Mouse (Mus musculus) left cerebral cortex, adult 9 months (tissue): ENCODE results near the gene Ada.

Experiments used
- DNase-seq, 2 experiments: peaks; one replicate each; pipeline ENCODE4 v3.0.0; 2022; ENCODE audit warnings: low spot score in 2 of 2

Ada gene

DNA sequence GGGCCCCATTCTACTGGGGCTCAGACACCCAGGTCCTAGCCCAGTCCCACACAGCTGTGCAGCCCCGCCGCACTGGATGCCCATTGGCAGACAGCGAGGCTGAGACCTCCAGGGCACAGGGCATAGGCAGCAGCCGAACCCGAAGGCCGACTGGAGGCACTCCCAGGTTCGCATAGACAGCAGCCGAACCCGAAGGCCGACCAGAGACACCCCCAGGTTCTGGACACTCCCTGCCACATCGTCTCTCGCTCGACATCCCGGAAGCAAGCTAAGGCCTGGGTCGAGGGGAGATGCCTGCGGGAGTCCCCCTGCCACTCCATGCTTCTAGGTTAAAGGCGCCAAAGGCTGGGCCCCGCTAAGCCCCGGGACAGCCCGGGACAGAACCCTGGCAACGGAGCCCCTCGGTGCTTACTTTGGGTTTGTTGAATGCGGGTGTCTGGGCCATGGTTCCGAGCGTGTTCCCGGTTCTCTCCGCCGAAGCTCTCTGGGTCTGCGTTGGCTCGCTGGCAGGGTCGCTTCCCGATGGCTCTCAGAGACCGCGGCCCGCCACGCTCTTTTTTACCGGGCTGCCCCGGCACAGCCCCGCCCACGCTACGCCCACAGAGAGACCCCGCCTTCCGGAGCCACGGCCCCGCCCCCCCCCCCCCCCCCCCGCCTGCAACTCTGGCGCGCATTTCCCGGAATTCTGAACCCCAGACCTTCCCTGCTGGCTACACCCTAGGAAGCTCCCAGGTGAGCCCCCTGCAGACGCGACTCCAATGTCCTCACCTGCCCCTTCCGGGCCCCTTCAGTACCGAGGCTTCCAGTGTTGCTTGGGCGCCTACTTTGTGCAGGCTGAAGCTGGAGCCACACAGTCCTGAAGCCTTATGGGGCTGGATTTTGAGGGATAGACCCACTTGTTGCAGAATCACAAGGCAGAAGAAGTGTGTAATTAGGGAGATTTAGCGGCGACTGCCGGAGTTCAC lies at the start of gene Ada:
TSS of gene Ada (minus strand) at position 593 of the 965 bp plus-strand sequence.
- no peak for DNase-seq

DNA sequence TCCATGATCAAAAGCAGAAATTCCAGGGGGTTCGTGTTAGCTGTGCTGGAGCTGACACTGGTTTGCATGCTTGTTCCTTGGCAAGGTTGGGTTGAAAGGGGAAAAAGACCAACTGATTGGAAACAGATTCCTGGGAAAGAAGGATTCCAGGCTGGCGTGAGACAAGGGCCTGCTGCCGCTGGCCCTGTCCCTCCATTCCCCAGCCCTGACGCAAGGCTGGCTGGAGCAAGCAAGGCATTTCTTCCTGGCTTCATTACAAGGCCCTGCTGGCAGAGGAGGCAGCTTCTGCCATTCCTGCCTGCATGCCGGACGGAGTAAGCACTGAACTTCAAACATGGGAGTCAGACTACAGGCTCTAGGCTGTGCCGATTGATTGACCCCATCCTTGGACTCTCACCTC lies 48.4 kb upstream of the Ada start:
- DNase-seq = no peak

DNA sequence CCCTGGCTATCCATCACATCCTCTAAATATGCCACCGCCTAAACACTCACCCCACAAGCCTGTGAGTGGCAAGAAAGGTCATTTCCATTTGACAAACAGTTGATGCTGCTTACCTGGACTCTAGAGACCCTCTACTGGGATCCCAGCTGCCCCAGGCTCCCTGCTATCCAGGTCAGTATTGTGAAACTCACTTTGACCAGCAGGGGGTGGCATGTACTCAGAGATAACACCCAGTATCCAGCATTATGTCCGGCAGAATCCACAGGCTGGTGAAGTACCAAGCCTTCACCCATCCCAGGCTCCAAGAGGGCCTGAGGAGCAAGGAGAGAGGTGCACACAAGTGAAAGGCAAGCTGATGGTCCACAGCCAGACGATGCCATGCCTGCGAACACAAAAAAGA lies 38.4 kb upstream of the Ada start:
- peak in 1 of 2 experiments; percentile 79 for DNase-seq

DNA sequence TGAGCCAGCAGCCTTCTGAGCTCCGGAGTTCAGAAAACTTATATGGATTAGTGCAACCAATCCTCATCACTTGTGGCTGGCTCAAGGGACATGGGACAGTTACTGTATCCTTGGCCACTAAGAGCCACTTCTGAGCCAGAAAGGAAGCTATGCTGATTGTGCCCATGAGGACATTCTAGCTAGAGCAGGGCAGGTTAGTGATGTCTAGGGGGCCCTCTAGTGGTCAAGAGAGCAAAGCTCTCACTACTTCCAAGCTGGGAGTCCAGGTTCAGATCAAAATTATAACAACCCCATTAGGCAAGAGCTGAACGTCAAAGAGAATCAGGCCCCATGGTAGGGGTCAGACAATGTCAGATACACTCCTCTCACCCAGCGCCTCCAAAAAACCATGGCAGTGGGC lies 37.7 kb upstream of the Ada start:
- DNase-seq = peak in 1 of 2 experiments; percentile 61

DNA sequence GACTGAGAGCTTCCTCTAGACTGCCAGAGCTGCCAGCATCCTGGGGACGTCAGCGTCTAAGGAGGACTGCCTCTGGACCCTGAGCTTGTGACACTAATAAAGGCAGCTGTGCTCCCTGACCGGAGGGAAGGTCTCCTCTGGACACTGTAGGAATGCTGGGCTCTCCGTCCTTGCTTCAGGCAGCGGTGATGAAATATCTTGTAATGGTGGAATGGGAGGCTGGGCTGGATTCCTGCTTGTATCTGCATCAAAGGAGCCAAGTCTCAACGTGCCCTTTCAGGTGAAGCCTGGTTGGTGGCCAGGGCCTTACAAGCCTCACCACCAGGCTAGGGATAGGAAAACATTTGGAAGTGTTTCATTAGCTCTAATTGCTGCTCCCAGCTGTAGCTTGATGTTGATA lies 37.0 kb upstream of the Ada start:
- no peak for DNase-seq

DNA sequence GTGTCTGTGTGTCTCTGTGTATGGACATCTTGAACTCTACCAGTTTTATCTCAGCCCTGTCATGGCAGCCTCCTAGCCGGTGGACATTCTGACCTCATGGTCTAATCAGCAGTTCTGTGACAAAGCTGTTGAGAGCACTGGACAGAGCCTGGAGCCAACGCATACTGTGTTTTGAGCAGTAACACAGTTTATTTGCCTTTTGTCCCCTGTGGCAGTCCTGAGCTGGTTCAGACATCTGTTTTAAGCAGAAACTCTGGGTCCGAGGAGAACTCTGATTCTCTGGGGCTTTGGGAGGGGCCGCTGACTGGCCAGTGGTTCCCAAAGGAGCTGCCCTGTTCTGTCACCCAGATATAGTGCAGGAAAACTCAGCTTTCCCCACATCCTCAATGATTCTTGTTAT lies 33.9 kb upstream of the Ada start:
- DNase-seq = no peak

DNA sequence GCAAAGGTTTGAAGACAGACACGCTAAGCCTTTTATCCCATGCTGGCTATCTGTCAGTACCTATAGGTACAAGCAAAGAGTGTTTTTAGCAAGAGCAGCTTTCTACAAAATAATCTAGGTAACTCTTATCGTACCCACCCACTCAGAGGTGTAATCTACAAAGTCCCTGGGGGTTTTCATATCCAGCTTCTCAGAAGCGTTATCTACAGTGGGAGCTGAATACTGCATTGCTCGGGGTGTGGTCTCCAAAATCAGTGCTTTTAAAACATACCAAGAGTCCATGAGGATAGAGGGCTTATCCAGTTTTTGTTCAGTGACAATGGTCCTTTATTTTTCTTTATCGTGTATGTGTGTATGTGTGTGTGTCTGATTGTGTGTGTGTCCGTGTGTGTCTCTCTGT lies 33.3 kb upstream of the Ada start:
- no peak for DNase-seq

DNA sequence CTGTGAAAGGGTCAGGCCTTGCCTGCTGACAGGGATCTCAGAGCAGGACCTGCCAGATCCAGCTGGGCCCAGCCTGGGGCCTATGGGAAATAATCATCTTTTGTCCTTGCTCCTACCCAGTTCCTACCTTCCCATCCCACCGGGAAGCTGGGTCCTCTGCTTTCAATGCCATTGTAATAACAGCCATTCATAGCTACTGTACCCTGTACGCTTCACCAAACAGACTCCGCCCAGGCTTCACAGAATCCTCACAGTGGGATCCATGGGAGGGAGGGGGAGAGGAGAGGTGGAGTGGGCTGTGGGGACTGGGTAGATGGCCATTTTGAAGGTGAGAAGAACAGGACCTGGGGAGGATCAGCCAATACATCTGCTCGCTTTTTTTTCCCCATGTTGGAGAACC lies 28.9 kb upstream of the Ada start:
- no peak for DNase-seq

DNA sequence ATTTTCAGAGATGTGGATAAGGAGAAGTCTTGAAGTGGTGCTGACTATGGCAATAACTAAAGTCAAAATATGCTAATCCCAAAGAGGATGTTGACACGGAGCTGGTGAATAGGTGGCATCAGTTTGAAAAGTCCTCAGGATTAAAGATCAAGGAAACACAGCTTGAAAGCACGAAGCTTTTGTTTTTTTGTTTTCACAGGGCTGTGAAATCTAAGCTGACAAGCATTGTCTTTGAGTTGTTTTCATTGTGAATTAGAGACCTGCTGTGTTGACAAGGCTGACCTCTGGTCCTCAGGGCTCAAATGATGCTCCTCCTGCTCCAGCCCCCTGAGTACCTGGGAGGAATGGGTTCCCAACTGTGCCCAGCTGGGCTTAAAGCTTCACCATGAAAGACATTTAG lies 27.0 kb upstream of the Ada start:
- DNase-seq = no peak

DNA sequence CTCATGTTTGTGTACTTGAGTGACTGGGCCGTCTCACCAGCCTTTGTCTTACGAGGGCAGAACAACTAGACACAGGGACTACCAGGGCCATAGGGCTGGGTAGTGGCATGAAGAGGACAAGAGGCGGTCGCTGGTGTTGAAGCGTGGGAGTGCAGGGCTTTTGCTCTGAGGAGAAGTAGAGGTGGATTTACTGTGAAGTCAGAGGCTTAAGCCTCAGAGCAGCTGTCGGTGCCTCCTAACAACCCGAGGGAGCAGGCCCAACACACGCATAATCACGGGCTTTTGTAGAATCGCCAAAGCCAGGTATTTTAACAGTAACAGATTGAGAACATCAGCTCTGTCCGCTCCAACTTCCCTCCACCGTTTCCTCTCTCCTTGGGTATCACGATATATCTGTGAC lies 26.6 kb upstream of the Ada start:
- no peak for DNase-seq

DNA sequence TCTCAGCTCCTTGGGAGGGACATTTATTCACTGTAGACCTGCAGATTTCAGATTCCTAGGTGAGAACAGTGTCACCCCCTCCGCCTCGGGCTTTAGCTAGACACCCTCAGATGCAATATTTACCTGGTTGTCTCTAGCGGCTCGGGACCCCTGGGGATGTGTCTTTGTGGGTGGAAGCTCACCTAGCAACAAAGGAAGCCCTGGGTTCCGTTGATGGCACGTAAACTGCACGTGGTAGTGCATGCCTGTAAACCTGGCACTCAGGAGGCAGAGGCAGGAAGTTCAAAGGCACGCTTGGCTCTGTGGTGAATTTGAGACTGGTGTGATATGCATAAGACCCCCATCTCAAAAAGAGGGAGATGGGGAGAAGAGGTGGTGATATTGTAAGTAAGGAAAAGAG lies 20.7 kb upstream of the Ada start:
- DNase-seq = no peak

DNA sequence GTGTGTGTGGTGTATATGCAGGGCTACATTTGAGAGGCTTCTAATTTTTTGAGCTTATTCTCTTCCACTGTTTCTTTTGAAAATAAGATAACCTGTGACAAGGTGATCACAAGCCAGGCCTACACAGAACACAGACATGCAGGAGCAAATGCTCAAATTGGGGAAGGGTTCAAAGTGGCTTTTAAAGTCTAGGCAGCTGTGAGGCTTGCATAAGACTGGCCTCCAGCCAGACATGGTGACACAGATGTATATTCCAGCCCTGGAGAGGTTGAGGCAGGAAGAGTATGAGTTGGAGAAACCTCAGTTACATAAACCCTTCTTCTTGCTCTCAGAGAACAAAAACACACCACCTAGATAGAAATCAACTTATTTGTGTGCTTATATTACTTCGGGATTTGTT lies 16.9 kb upstream of the Ada start:
- no peak for DNase-seq

DNA sequence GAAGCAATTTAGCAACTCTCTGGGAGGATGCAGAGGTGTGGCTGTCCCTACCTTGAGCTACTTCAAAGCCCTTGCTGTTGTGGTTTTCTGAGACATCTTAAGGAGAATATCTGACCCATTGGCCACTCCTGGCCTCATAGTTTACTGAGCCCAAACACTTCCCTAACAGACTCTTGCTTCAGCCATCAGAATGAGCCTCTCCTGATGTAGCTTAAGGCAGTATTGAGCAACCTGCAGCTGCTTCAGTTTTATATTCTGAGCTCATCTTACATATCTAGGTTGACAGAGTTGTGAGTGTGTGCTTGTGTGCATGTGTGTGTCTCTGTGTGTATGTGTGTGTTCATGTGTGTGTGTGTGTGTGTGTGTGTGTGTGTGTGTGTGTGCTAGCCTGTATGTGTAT lies 16.2 kb upstream of the Ada start:
- DNase-seq = no peak

DNA sequence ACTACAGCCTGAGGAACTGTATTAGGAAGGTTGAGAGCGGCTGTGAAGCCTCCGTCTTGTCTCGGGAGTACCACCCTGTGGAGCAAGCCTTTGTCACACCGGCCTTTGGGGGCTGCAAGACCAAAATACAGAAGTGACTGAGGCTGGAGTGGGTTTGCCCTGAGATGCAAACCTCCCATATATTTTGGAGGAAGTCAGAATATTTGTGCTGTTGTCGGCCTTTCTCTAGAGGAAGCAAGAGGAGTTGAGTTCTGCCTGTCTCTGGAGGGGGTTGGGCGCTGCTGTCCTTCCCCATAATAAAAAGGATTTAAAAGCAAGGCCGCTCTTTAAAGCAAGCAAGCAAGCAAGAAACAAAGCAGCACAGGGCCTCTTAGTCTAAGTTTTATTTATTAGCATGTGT lies 11.4 kb upstream of the Ada start:
- DNase-seq = no peak

DNA sequence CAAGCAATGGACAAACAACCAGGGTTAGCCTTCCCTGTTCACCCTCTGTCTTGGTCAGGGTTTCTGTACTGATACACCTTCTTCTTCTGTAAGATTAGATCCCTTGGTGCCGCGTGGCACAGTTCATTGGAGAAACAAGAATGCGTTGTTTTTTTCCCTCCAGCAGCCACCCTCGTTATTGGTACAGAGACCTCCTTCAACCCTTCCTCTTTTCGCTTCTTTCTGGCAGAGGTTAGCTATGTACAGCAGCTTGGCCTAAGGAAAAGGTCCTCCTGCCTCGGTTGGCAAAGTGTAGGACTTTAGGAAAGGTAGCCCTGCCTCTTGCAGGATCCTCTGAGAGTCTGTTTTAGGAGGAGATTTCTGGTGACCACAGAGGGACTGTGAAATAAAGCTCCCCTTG lies 10.6 kb upstream of the Ada start:
- no peak for DNase-seq

DNA sequence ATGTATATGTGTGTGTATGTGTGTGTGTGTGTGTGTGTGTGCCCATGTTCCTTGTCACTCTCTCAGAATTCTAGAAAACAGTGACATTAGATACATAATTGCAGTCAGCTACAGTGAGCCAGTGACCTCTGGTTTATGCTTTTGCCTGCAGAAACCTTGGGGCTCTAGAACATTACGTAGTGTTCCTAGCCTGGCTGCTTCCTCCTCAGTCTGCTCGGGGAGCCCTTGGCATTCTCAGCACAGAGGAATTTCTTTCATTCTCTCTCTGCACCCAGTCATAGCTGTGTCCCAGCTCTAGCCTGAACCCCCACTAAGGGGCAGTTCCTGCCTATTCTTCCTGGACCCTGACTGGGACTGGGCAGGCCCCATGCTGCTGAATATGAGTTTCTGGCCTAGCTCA lies 8.1 kb upstream of the Ada start:
- DNase-seq = no peak

DNA sequence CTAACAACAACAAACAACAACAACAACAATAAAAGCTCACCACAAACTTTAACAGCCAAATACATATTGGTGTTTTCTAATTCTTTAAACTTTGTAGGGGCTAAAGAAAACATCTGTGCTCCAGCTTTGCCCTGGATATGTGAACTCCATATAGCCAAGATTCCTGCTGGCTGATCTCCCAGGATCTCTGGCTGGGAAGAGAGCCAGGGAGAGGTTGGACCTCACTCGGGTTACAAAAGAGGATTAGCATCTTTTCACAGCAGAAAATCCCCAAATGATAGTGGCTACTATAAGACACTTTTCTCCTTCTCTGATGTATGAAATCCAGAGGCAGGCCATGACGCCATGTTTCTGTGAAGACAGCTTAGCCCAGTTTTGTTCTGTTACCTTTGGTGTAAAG lies 6.7 kb upstream of the Ada start:
- no peak for DNase-seq

DNA sequence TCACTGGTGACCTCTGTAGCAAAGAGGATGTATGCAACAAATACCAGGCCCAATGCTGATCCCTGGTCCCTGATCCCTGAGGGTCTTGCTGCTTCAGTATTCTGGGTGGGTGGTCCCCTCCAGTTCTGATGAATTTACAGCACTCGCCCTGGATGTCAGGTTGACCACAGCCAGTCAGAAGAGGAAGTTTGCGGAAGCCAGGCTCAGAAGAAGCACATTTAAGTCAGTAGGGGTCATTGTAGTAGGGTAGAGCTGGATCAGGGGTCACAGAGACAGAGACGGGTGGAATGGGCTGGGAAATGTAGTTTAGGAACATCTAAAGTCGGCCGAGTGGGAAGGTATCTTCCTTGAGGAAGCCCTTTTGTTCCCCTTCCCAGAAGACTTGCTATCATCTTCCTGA lies 4.2 kb upstream of the Ada start:
- no peak for DNase-seq

DNA sequence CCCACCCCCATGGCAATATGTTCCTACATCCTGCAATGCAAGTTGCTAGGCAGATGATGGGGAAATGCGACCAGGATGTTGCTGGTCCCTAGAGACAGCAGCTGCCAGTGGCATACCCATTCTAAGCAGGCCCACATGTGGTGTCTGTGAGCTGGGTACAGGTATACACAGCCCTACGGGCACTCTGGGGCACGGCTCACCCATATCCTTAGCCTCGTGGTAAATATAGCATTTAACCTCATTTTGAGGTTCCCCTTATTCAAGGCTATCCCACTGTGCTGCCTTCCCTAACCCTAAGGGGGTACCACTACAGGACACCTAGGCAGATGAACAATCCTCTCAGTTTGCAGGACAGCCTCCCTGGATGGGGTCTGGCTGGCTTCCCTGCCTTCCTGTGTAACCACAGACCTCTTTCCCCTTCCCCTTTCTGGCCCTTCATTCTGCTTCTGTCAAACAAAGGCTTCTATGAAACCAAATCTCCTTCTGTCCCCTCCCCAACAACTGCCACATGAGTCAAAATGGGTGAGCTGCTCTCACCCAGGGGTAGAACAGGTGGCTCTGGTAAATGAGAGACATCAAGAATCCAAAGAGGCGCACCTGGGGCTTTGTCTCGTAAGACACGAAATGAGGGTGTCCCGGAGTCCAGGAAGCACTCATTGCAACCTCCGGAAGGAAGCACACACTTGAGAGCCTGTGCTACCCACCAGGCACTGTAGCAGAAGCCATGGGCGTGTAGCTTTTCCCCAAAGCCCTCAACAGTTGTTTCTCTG lies 5.1 kb downstream of the Ada start:
- DNase-seq = no peak

DNA sequence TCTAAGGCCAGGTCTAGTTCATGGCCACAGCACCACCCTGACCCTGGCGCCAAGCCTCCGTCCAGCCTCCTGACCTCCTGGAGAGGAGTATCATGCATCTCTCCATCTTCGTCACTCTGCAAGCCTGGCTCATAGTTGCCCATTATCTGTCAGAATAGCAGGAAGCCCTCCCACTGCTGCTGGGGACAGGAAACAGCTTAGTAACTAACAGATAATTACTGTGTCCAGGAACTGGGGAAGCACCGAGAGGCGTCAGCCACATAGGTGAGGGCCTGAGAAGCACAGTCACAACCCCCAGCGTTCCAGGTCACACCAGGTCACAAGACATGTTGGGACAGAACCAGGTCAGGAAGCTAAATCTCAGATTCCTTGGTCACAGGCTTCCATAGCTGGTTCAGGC lies 6.7 kb downstream of the Ada start:
- DNase-seq = no peak

DNA sequence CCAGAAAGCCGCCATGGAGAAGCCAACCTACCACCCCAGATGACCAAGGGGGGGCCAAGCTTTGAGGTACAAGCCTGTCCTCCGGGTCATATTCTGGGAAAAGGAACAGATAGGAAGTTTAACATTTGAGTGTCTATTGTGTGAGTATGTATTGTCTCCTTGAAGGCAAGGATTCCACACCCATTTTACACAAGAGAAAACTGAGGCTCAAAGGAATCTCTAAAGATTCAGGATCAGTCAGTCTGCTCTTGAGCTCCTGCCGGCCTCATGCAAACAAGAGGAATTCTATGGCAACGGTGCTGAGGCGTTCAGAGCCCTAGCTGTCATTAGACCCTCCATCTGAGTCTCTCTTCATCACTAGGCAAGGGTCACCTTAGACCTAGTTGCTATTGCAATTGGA lies 7.4 kb downstream of the Ada start:
- no peak for DNase-seq

DNA sequence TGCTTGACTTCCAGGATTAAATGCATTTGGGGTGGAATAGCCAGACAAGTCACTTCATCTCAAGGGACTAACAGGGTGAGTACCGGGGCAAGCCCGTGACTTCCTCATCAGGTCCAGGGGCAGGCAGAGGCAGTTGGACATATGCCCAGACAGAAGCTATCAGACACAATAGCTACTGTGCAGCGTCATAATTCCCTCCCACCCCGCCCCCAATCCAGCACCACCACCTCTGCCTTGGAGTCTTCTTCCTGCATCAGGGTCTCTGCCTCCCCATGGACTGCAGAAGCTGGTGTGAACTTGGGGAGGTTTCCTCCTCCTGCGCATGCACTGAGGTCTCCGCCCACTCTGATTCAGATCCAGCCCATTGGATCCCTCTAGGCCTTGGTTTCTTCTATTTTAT lies 14.1 kb downstream of the Ada start:
- DNase-seq = no peak

DNA sequence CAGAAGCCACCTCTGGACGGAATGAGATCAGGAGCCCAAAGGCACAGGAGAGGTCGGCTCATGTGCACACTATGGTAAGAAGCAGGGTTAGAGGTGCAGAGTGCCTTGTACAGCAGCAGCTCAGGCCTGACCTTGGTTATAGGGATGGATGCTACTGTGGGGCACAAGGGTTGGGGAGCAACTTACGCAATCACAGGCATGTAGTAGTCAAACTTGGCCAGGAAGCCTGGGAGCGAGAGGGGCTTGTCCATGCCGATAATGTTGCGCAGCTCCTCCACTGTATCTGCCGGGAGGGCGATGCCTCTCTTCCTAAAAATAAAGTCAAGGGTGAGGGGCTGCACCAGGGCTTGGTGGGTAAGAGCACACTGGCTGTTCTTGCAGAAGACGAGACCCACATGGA lies 14.9 kb downstream of the Ada start:
- DNase-seq = no peak
